Mouse (Mus musculus) stomach, postnatal 0 days (tissue): ENCODE results near the gene Iffo1.

Experiments used
- CTCF ChIP-seq: IDR thresholded peaks from 2 replicates; pipeline ENCODE4 v1.5.1; 2016; ENCODE audit warnings: antibody characterized with exemption, low read depth, mild to moderate bottlenecking, moderate library complexity
- EP300 ChIP-seq: optimal IDR thresholded peaks from 2 replicates; pipeline ENCODE3; 2016; ENCODE audit warnings: antibody characterized with exemption

GRCm38 (mm10) chr6:125153682-125154081 lies 8.6 kb downstream of the Iffo1 start:
- TF ChIP-seq CTCF (no peak), EP300 (no peak)
